ENCODE assay signal across 8 mouse cellular contexts in genomic region chr6:126034728-126035127, GRCm38 (mm10).
DNase-seq lines count a peak whose midpoint lies in the region; ATAC-seq and TF ChIP-seq lines count a peak whose summit lies in the region.

No protein-coding gene starts in this region.

- intact Hi-C loops in heart, postnatal 14 days (cut with DNase I) = no loop called here

- peak overlapping the region; percentile 42 for H3K4me2 ChIP-seq in lung, embryonic 14.5 days

- 46% methylated on average over 7 of the region's 7 CpGs for WGBS in lung, embryonic 14.5 days

- no peaks in the 10 kb centered on the region for H3K36me3 ChIP-seq in lung, embryonic 14.5 days (ENCODE audit: insufficient read depth)

- no peak overlapping the region for H3K4me3 ChIP-seq in lung, embryonic 14.5 days (ENCODE audit: low read depth, low read length)

- H3K27ac ChIP-seq in lung, embryonic 14.5 days (ENCODE audit: low read depth) = no peak overlapping the region

- no peak overlapping the region for H3K9ac ChIP-seq in lung, embryonic 14.5 days

- no peaks in the 10 kb centered on the region for H3K9me3 ChIP-seq in lung, embryonic 14.5 days (ENCODE audit: low read depth, low read length)

- no peak for TF ChIP-seq CTCF in lung, embryonic 14.5 days (IDR thresholded peaks at IDR 0.05; ENCODE audit: low read depth)

- peaks cover 3% of the 10 kb centered on the region; the same call in 1 of the 2 replicates for H3K4me1 ChIP-seq in lung, embryonic 14.5 days (ENCODE audit: insufficient read depth)

- peak; percentile 91 for ATAC-seq in lung, embryonic 14.5 days (ENCODE audit: insufficient read depth)
- no peak for ATAC-seq in cerebellum, adult (ENCODE audit: insufficient number of reproducible peaks, low FRiP score, low TSS enrichment)

- peak; percentile 35 for DNase-seq in gastrocnemius, postnatal 10 days
- no peak for DNase-seq in gastrocnemius, adult 18-20 months (ENCODE audit: low spot score)
- DNase-seq in brain, adult 2 months (ENCODE audit: low read depth, low spot score) = peak; percentile 20
- DNase-seq in heart, postnatal 14 days = peak; percentile 74 to 76
- peak; percentile 88 for DNase-seq in lung, embryonic 14.5 days
- no peak for DNase-seq in thymus, postnatal 36 days
- DNase-seq in urinary bladder, postnatal 10 days (ENCODE audit: low spot score) = no peak

- H3K27me3 ChIP-seq in lung, embryonic 14.5 days (ENCODE audit: insufficient read depth, low read length) = no peaks in the 10 kb centered on the region

Comparison
In these comparisons a context has a peak if more than half of its experiments do, and no peak if none do; other contexts are left out.
1. DNase-seq: peak in gastrocnemius, postnatal 10 days (single experiment), brain, adult 2 months (single experiment), heart, postnatal 14 days (2 of 2) and lung, embryonic 14.5 days (single experiment); none in gastrocnemius, adult 18-20 months (single experiment), thymus, postnatal 36 days (0 of 2) and urinary bladder, postnatal 10 days (single experiment).